Mouse (Mus musculus) splenic B cell, adult 2 months (primary cell): ENCODE data around the gene Tap2.
A peak's percentile ranks its signal among the peaks of the same experiment; 100 is the strongest.

Source experiments
- DNase-seq: peaks from one replicate; pipeline ENCODE4 v3.0.0-alpha.2; 2011; ENCODE audit warnings: low read depth, low spot score
- H3K27me3 ChIP-seq: 2 replicates; pipeline ENCODE4 v1.6.1; 2012; ENCODE audit warnings: mild to moderate bottlenecking, low read length, moderate library complexity, mixed read lengths; ENCODE audit not compliant: control insufficient read depth, poor library complexity, insufficient read depth, severe bottlenecking
- H3K36me3 ChIP-seq: 2 replicates; pipeline ENCODE4 v1.6.1; 2012; ENCODE audit warnings: mild to moderate bottlenecking, low read length, moderate library complexity, mixed read lengths; ENCODE audit not compliant: control insufficient read depth, poor library complexity, insufficient read depth, severe bottlenecking

The Tap2 gene

GRCm38 (mm10) chr17:34264452-34265351 is 61.4 kb downstream of the Tap2 start:
- DNase-seq: peak; percentile 69
- Histone ChIP-seq H3K27me3 (no peaks in the 10 kb centered on the region), H3K36me3 (peaks cover 44% of the 10 kb centered on the region)
